Mouse (Mus musculus) kidney, postnatal 4 days (tissue): ENCODE measurements around the gene Glmn.

ENCODE experiments used
- DNase-seq, 2 experiments: peaks; one replicate each; pipeline ENCODE4 v3.0.0; 2021; ENCODE audit warnings: mixed read lengths in 2 of 2

Glmn gene

DNA sequence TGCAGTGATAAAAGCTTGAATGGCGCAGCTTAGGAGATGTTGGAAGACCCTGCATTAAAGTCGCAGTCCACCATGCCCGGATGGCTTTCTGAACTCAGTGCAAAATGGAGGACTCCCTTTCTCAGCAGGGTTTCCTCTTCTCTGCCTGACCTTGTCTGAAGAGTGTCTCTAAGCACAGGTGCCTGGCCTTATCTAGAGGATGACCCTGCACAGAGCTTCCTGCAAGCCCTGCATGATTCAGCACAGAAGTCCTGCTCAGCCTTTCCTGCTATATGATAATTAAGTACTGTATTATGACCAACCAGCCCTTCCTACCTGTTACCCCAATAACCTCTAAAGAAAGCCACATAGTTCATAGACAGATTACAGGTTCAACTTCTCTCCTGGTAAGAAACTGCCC, 82.2 kb downstream of the Glmn start:
- no peak for DNase-seq

DNA sequence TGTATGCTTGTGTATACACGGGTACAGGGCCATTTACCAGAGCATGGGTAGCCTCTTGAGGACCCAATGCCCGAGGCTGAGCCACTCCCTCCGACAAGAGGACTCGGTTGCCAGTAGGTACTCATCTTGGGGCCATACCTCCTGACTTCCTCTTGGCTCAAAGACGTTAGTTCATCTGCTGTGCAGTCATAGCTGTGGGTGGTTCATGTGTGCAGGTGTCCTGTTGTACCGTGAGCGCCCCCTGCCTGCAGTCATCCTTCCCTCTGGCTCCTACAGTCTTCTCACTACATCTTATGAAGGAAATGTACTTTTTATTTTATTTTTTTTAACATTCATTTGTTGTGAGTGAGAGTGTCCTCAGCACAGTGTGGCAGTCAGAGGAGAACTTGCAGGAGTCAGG, 84.1 kb downstream of the Glmn start:
- peak; percentile 68 to 72 for DNase-seq

DNA sequence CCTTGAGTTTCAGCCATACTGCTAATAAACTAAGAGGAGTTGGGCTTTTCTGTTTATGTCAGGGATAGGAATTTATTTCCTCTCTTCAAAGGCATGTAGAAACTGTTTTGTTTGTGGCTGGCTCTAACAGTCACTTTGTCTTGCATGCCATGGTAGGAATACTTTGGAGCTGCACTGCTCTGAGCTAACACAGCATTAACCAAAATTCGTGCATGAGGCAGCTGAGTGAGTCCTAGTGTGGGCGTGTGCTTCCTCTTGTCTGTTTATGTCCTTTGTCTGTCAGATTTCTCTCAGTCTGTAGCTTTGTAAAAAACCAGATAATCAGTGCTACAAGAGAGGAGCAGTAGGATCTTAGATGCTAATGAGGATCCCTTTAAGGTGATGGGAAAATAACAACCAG, 86.4 kb downstream of the Glmn start:
- DNase-seq: no peak

DNA sequence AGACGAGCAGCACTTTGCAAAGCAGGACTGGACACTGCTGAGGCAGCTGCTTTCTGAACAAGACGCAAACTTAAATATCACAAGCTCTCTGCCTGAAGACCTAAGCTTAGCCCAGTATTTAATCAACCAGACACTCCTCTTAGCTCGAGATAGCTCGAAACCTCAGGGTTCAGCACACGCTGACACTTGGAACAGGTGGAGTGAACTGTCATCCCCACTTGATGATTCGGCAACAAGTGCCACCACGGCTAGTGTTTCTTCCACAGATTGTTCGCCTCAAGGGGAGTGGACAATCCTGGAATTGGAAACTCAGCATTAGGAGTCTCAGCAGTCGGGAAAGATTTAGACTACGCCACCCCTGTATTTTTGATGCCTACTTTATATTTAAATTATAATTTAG, 87.2 kb downstream of the Glmn start:
- DNase-seq: no peak

DNA sequence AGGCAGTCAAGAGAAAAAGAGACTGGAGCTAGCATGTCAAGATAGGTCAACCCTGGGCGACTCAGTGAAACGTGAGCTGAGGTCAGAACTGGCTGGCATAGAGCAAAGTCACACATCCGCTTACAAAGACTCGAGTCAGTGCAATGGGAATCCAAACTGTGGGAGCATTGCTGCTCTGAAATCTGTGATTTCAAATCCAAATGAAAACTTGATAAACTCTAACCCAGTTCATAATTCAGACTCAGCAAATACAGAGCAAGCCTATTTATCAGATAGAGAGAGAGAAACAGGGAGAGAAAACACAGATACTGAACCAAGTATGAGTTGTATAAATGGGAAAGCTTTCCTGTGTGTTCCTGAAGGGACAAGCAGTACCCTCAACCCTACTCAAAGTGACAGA, 90.4 kb downstream of the Glmn start, which contains the start of gene Gm42669:
Gene Gm42669, plus strand, starts transcription at position 301 of the 400 bp plus-strand sequence.
- no peak for DNase-seq

DNA sequence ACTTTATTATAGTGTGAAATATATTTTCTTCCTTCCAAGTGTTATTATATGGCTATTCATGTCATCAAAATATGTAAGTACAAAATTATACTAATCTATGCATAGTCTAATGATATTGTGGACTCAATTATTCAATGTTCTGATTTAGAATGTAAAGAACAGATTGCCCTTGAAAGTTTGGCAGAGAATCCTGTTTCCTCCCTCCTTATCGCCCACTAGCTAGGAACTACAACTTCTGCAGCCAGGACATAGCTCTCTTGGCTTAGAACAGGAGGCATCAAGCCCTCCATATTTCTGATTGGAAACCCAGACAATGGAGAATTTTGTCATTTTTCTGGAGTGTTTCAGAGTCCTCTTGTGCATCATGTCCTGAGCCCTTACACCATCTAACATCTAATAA, 96.9 kb downstream of the Glmn start:
- DNase-seq: no peak

DNA sequence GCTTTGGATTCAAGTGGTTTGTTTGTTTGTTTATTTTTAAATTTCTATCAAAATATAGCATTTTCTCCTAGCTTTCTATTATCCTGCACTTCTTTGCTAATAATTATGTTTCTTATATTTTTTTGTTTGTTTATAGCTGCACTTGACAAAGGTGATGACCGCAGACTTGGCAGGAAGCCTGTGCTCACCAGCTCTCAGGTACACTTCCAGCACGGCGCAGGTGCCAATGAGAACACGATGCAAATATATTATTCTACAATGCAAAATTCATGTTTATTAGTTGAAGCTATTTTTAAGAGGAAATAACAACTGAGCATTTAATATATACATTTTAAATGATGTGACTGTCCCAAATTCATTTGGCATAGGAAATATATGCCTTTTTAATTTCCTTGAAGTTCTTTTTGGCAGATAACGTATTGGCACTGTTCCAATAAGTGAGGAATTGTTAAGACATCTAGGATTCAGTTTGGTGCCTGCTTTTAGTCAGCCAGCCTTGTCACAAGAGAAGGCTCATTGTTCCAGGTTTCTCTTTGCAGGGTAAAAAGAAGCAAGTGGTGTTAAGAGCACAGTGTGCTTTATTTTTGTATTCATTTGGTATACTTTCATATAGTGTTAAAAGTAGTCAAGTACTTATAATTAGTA, 97.7 kb downstream of the Glmn start:
- no peak for DNase-seq
